Mouse (Mus musculus) hindbrain, postnatal 0 days (tissue): Measurements from ENCODE around the gene Ifngr2. TPM values are rescaled to one million over a fixed set of nuclear protein-coding genes. Genes with fewer than 3 reads are reported as not detected.

Experiments
- ATAC-seq: fragments of 200-750 bp; cut with Nextera tagmentation; 2 replicates; pipeline ENCODE4 v1.8.0; 2017; ENCODE audit warnings: mild to moderate bottlenecking, moderate TSS enrichment, moderate library complexity
- DNase-seq: peaks from one replicate; pipeline ENCODE4 v3.0.0-alpha.2; 2015; ENCODE audit warnings: low spot score
- H3K27ac ChIP-seq: fragments of 300-500 bp; sonication (generic); 2 replicates; pipeline ENCODE4 v1.5.1; 2014; ENCODE audit warnings: mild to moderate bottlenecking
- H3K27me3 ChIP-seq: fragments of 300-500 bp; sonication (generic); 2 replicates; pipeline ENCODE4 v1.6.1; 2014; ENCODE audit warnings: low read length, mixed read lengths; ENCODE audit not compliant: insufficient read depth
- H3K36me3 ChIP-seq: fragments of 300-500 bp; sonication (generic); 2 replicates; pipeline ENCODE4 v1.6.1; 2014; ENCODE audit warnings: low read length, mixed read lengths; ENCODE audit not compliant: insufficient read depth
- H3K4me1 ChIP-seq: fragments of 300-500 bp; sonication (generic); 2 replicates; pipeline ENCODE4 v1.6.1; 2014; ENCODE audit warnings: antibody characterized with exemption, low read length, mixed read lengths; ENCODE audit not compliant: insufficient read depth
- H3K4me2 ChIP-seq: fragments of 300-500 bp; sonication (generic); 2 replicates; pipeline ENCODE4 v1.6.1; 2014; ENCODE audit warnings: low read depth, mild to moderate bottlenecking, low read length, moderate library complexity, mixed read lengths
- H3K4me3 ChIP-seq: fragments of 300-500 bp; sonication (generic); 2 replicates; pipeline ENCODE4 v1.5.1; 2014; ENCODE audit warnings: low read length
- H3K9ac ChIP-seq: fragments of 300-500 bp; sonication (generic); replicated peaks from 2 replicates; pipeline ENCODE4 v1.6.1; 2014; ENCODE audit warnings: mild to moderate bottlenecking, low read length, moderate library complexity, mixed read lengths
- H3K9me3 ChIP-seq: fragments of 300-500 bp; sonication (generic); 2 replicates; pipeline ENCODE4 v1.6.1; 2016; ENCODE audit warnings: low read length, mixed read lengths
- CTCF ChIP-seq: IDR thresholded peaks from 2 replicates; pipeline ENCODE4 v1.5.1; 2016; ENCODE audit warnings: antibody characterized with exemption, control low read depth, low read depth
- WGBS: fragments of 180-500 bp; shearing (Covaris S2); extraction: QIAGEN DNeasy Blood & Tissue Kit; methylation state at CpG from one replicate; pipeline ENCODE4 v1.1.7; 2014; 5-methylcytosine and 5-hydroxymethylcytosine counted together
- polyA plus RNA-seq: library from polyadenylated mRNA; unstranded; fragments of >200 nt; fragmentation: Nextera tagmentation; extraction: Ambion mirVana; gene quantifications from 2 replicates; pipeline ENCODE4 v1.2.1, GENCODE M21; 2015
- total RNA-seq: library from RNA; depleted of rRNA; stranded (reverse); fragments of >200 nt; gene quantifications from 2 replicates; pipeline ENCODE4 v1.2.3, GENCODE M21; 2014

The Ifngr2 gene
- total and polyA plus RNA-seq, 2 experiments from 2014 or later, result 53.1 to 131 TPM

- Histone ChIP-seq H3K36me3 (peaks cover 4% of the 10 kb centered on the region), H3K9me3 (no peaks in the 10 kb centered on the region), H3K27me3 (no peaks in the 10 kb centered on the region), H3K9ac (no peak overlapping the region), H3K4me2 (no peak overlapping the region), H3K4me3 (no peak overlapping the region), H3K27ac (no peak overlapping the region), H3K4me1 (no peaks in the 10 kb centered on the region)
- TF ChIP-seq CTCF, result no peak
- WGBS, result 67% methylated on average over 13 of the region's 13 CpGs
- no peak for ATAC-seq
- DNase-seq, result no peak
Observed at GRCm38 (mm10) chr16:91575151-91575550, 28.3 kb downstream of the Ifngr2 start.

GRCm38 (mm10) chr16:91578980-91579720, 32.3 kb downstream of the Ifngr2 start:
- no peaks in the 10 kb centered on the region; the same call in 1 of the 2 replicates for H3K36me3 ChIP-seq
- H3K27ac ChIP-seq, result no peak overlapping the region
- ATAC-seq (no peak), DNase-seq (peak; percentile 32)
- no peak for TF ChIP-seq CTCF
- H3K4me1 ChIP-seq, result no peaks in the 10 kb centered on the region
- 71% methylated on average over 14 of the region's 14 CpGs for WGBS
- no peaks in the 10 kb centered on the region for H3K27me3 ChIP-seq
- H3K9ac ChIP-seq, result no peak overlapping the region
- no peak overlapping the region for H3K4me2 ChIP-seq
- no peak overlapping the region for H3K4me3 ChIP-seq
- no peaks in the 10 kb centered on the region for H3K9me3 ChIP-seq

- Histone ChIP-seq H3K27ac (no peak overlapping the region), H3K36me3 (peaks cover 11% of the 10 kb centered on the region; the same call in 1 of the 2 replicates), H3K4me2 (no peak overlapping the region), H3K27me3 (no peaks in the 10 kb centered on the region), H3K9me3 (no peaks in the 10 kb centered on the region), H3K4me1 (no peaks in the 10 kb centered on the region), H3K4me3 (no peak overlapping the region), H3K9ac (no peak overlapping the region)
- DNase-seq (peak; percentile 51), ATAC-seq (0 out of 2 replicates have a peak, but pooled peaks have one; percentile 38)
- 73% methylated on average over 2 of the region's 2 CpGs for WGBS
- TF ChIP-seq CTCF, result peak; percentile 71
Observed at GRCm38 (mm10) chr16:91582307-91582706, 35.4 kb downstream of the Ifngr2 start.

- no peak for DNase-seq
- H3K27ac ChIP-seq, result no peak overlapping the region
- H3K9me3 ChIP-seq, result no peaks in the 10 kb centered on the region
- no peak overlapping the region for H3K4me3 ChIP-seq
- H3K9ac ChIP-seq, result no peak overlapping the region
- TF ChIP-seq CTCF, result no peak
- H3K4me1 ChIP-seq, result no peaks in the 10 kb centered on the region
- 87% methylated on average over 5 of the region's 5 CpGs for WGBS
- no peak overlapping the region for H3K4me2 ChIP-seq
- no peak for ATAC-seq
- H3K27me3 ChIP-seq, result no peaks in the 10 kb centered on the region
- peaks cover 11% of the 10 kb centered on the region; the same call in 1 of the 2 replicates for H3K36me3 ChIP-seq
Observed at GRCm38 (mm10) chr16:91585617-91586016, 38.7 kb downstream of the Ifngr2 start.

- no peak for TF ChIP-seq CTCF
- Histone ChIP-seq H3K27me3 (no peaks in the 10 kb centered on the region), H3K9me3 (no peaks in the 10 kb centered on the region), H3K36me3 (peaks cover 11% of the 10 kb centered on the region; the same call in 1 of the 2 replicates), H3K4me2 (no peak overlapping the region), H3K9ac (no peak overlapping the region), H3K4me3 (no peak overlapping the region), H3K4me1 (no peaks in the 10 kb centered on the region), H3K27ac (no peak overlapping the region)
- no peak for DNase-seq
- ATAC-seq, result no peak
- 92% methylated on average over 6 of the region's 6 CpGs for WGBS
Observed at GRCm38 (mm10) chr16:91586244-91586643, 39.4 kb downstream of the Ifngr2 start.

GRCm38 (mm10) chr16:91587730-91588453, 41.0 kb downstream of the Ifngr2 start:
- TF ChIP-seq CTCF, result no peak
- H3K27ac ChIP-seq, result no peak overlapping the region
- WGBS, result 48% methylated on average over 6 of the region's 6 CpGs
- no peaks in the 10 kb centered on the region for H3K4me1 ChIP-seq
- H3K9ac ChIP-seq, result no peak overlapping the region
- H3K4me3 ChIP-seq, result no peak overlapping the region
- no peak overlapping the region for H3K4me2 ChIP-seq
- no peak for DNase-seq
- H3K36me3 ChIP-seq, result peaks cover 11% of the 10 kb centered on the region; the same call in 1 of the 2 replicates
- H3K9me3 ChIP-seq, result no peaks in the 10 kb centered on the region
- ATAC-seq, result no peak
- no peaks in the 10 kb centered on the region for H3K27me3 ChIP-seq

- WGBS, result 84% methylated on average over 3 of the region's 3 CpGs
Observed at GRCm38 (mm10) chr16:91588703-91589102, 41.8 kb downstream of the Ifngr2 start.

More at GRCm38 (mm10) chr16:91588703-91589102, 41.8 kb downstream of the Ifngr2 start:
- H3K9ac ChIP-seq, result no peak overlapping the region
- no peak overlapping the region for H3K4me2 ChIP-seq
- H3K4me3 ChIP-seq, result no peak overlapping the region
- DNase-seq, result no peak
- H3K9me3 ChIP-seq, result no peaks in the 10 kb centered on the region
- no peak overlapping the region for H3K27ac ChIP-seq
- ATAC-seq, result no peak
- no peaks in the 10 kb centered on the region for H3K4me1 ChIP-seq
- no peak for TF ChIP-seq CTCF
- H3K27me3 ChIP-seq, result no peaks in the 10 kb centered on the region
- peaks cover 11% of the 10 kb centered on the region; the same call in 1 of the 2 replicates for H3K36me3 ChIP-seq
